Mouse (Mus musculus): ENCODE results near the gene Lin7a. TPM values are rescaled to one million over a fixed set of nuclear protein-coding genes. Genes with fewer than 3 reads are reported as not detected.

Gene Lin7a
- total RNA-seq, 1 experiment from 2014 or later = not detected

DNA sequence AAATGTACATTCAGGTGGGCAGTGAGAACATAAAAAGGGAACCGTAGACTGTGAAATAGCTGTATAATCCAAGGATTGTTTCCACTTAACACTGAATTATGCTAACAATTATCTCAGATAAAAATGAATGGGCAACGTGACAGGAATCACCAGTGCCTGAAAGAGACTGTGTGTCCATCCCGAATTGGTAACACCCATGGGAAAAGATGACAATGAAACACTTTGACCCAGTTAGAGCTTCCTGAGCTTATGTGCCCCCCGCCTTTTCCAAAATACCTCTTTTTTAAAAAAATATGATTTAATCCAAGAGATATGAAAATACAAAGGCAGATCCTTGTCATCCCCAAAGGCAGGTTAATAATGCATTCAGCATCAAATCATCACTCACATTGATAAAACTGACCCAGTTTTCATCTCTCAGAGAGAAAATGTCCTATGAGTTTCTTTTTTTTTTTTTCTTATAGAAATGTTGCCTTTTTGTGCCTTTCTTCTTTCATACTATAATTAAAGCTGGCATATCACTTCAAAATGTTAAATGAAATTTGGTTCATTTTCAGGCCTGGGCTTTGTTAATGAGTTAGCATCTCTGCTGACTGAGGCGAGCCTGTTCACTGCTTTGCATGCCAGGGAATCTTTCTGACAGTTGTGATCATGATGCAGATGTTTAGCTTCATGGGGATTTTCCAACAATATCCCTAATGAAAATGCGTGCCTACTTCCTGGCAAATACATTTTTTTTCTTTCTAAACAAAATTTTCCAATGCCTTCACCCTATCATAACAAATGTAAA lies 80.4 kb downstream of the Lin7a start:
- no peak for ATAC-seq (replicated peaks in 1 of 2; ENCODE audit: insufficient read depth in 1 of 2, low FRiP score in 2 of 2, low TSS enrichment in 1 of 2, low read depth in 1 of 2, poor library complexity in 2 of 2, severe bottlenecking in 2 of 2)

- no peak for ATAC-seq (replicated peaks in 1 of 2; ENCODE audit: insufficient read depth in 1 of 2, low FRiP score in 2 of 2, low TSS enrichment in 1 of 2, low read depth in 1 of 2, poor library complexity in 2 of 2, severe bottlenecking in 2 of 2)
Measured at GRCm38 (mm10) chr10:107353483-107353882, 82.0 kb downstream of the Lin7a start.

- no peak for ATAC-seq (replicated peaks in 1 of 2; ENCODE audit: insufficient read depth in 1 of 2, low FRiP score in 2 of 2, low TSS enrichment in 1 of 2, low read depth in 1 of 2, poor library complexity in 2 of 2, severe bottlenecking in 2 of 2)
Measured at GRCm38 (mm10) chr10:107358443-107359040, 87.1 kb downstream of the Lin7a start.

GRCm38 (mm10) chr10:107359296-107359695 lies 87.8 kb downstream of the Lin7a start:
- ATAC-seq (replicated peaks in 1 of 2; ENCODE audit: insufficient read depth in 1 of 2, low FRiP score in 2 of 2, low TSS enrichment in 1 of 2, low read depth in 1 of 2, poor library complexity in 2 of 2, severe bottlenecking in 2 of 2) = no peak

DNA sequence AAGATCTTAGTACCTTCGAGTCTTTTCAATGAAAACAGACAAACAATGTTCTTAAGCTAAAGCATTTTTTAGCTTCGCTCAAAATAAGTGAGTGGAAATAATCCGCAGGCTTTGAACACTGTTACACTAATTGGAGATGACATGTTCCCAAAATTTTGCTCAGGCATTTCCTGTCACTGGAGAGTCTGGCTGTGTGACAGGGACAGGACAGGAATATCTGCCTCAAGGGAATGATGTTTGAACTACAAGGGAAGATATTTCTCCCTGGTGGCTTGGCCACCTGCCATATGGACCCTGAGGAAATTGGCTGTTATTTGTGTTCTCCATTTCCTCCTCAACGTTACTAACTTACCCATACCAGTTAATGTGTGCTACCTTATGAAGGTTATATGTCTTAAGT lies 90.1 kb downstream of the Lin7a start:
- no peak for ATAC-seq (replicated peaks in 1 of 2; ENCODE audit: insufficient read depth in 1 of 2, low FRiP score in 2 of 2, low TSS enrichment in 1 of 2, low read depth in 1 of 2, poor library complexity in 2 of 2, severe bottlenecking in 2 of 2)

DNA sequence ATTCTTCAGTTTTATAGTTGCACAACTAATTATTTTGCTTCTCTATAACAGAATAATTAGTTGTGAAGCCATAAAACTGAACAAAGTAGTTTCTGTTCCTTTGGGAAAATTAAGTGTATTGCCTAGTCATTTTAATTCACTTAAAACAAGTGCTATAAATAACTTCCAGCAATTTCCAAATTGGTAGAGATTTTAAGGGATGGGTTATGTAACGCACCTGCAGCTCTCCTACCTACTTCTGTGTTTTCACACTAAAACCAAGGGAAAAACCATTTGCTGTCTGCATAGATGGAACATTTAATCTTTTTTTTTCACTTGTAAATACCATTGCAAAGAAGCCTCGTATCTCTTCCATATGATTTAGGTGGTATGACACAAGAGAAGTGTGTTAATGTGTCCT lies 90.5 kb downstream of the Lin7a start:
- ATAC-seq (replicated peaks in 1 of 2; ENCODE audit: insufficient read depth in 1 of 2, low FRiP score in 2 of 2, low TSS enrichment in 1 of 2, low read depth in 1 of 2, poor library complexity in 2 of 2, severe bottlenecking in 2 of 2) = no peak

GRCm38 (mm10) chr10:107363049-107363816 lies 91.7 kb downstream of the Lin7a start:
- no peak for ATAC-seq (replicated peaks in 1 of 2; ENCODE audit: insufficient read depth in 1 of 2, low FRiP score in 2 of 2, low TSS enrichment in 1 of 2, low read depth in 1 of 2, poor library complexity in 2 of 2, severe bottlenecking in 2 of 2)

DNA sequence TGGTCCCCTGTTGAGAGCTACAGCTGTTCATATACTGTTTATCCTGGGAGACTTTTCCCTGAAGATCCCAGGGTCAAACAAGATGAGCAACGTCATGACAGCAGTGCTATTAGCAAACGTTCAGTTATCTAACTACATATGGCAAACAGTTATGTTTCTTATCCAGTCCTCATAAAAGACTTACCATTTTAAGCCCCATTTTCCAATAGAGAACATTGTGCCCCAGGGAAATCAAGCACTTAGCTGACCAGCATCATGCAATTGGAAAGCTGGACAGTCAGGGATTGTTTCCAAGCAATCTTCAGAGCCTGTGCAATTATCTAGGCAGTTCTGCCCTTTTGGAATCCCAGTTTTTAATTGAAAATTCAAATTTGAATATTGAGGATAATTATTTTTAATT lies 105.7 kb downstream of the Lin7a start:
- no peak for ATAC-seq (replicated peaks in 1 of 2; ENCODE audit: insufficient read depth in 1 of 2, low FRiP score in 2 of 2, low TSS enrichment in 1 of 2, low read depth in 1 of 2, poor library complexity in 2 of 2, severe bottlenecking in 2 of 2)

DNA sequence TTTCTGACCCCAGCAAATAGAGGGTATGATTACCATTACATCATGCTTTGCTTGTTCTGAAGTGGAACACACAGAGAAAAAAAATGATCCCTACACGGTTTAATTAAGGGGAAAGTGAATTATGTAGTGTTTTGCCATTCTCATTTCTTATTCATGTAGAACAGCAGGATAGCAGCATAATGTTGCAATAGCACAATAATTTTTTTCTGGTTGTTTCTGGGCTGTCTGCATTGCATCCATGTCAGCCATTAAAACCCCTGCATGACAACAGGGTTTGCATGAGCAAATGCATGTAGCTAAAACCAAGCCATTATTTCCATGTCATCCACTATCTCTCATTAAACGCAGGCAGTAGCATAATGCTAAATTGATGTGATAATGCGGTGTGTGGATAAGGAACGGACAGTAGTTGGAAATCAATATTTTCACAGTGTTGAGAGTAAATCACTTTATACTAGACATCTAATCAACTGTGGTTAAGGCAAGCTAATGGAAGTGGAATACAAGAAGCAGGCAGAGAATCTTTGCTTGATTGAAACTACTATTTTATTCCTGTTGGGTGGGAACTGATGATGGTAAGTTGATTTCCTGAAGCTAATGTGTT lies 109.8 kb downstream of the Lin7a start:
- no peak for ATAC-seq (replicated peaks in 1 of 2; ENCODE audit: insufficient read depth in 1 of 2, low FRiP score in 2 of 2, low TSS enrichment in 1 of 2, low read depth in 1 of 2, poor library complexity in 2 of 2, severe bottlenecking in 2 of 2)

DNA sequence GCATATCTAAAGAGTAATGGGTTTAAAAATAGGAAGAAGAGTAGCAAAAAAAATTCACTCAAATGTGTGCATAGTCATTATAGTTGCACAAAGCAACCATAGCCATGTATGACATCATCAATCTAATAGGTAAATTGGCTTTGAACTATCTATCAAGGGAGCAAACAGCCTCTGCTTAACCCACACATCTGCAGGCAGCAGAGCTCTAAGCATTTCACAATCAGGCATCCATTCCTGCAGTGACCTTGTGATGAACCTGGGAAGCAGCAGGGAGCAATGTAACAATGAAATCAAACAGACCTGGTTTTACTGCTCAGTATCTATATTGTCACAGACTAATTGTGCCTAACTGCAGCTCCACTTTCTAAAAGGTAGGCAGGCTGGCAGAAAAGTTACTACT lies 112.3 kb downstream of the Lin7a start:
- no peak for ATAC-seq (replicated peaks in 1 of 2; ENCODE audit: insufficient read depth in 1 of 2, low FRiP score in 2 of 2, low TSS enrichment in 1 of 2, low read depth in 1 of 2, poor library complexity in 2 of 2, severe bottlenecking in 2 of 2)

- ATAC-seq (replicated peaks in 1 of 2; ENCODE audit: insufficient read depth in 1 of 2, low FRiP score in 2 of 2, low TSS enrichment in 1 of 2, low read depth in 1 of 2, poor library complexity in 2 of 2, severe bottlenecking in 2 of 2) = peak in 1 of 2 experiments; percentile 48; a peak in 2 of 4 replicates
Measured at GRCm38 (mm10) chr10:107389505-107389904, 118.0 kb downstream of the Lin7a start.

- no peak for ATAC-seq (replicated peaks in 1 of 2; ENCODE audit: insufficient read depth in 1 of 2, low FRiP score in 2 of 2, low TSS enrichment in 1 of 2, low read depth in 1 of 2, poor library complexity in 2 of 2, severe bottlenecking in 2 of 2)
Measured at GRCm38 (mm10) chr10:107405347-107405746, 133.9 kb downstream of the Lin7a start.

DNA sequence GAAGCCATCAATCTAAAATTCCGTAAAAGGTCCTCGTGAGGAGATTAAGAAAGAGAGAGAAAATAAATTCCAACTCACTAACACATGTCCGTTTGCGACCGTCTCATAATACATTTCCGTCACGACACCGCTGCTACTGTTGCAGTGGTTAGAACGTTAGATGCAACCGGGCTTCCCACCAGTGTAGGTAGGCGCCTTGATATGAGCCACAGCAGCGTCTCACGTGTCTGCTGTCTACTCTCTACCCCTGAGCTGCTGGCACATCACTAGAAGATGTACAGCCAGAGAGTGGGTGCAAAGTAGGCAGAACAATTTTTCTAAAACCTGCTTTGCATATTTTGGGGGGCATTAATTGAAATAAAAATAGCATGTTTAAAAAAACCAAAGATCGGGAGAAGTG lies 146.8 kb downstream of the Lin7a start:
- no peak for ATAC-seq (replicated peaks in 1 of 2; ENCODE audit: insufficient read depth in 1 of 2, low FRiP score in 2 of 2, low TSS enrichment in 1 of 2, low read depth in 1 of 2, poor library complexity in 2 of 2, severe bottlenecking in 2 of 2)

GRCm38 (mm10) chr10:107436967-107437366 lies 165.5 kb downstream of the Lin7a start:
- no peak for ATAC-seq (replicated peaks in 1 of 2; ENCODE audit: insufficient read depth in 1 of 2, low FRiP score in 2 of 2, low TSS enrichment in 1 of 2, low read depth in 1 of 2, poor library complexity in 2 of 2, severe bottlenecking in 2 of 2)

DNA sequence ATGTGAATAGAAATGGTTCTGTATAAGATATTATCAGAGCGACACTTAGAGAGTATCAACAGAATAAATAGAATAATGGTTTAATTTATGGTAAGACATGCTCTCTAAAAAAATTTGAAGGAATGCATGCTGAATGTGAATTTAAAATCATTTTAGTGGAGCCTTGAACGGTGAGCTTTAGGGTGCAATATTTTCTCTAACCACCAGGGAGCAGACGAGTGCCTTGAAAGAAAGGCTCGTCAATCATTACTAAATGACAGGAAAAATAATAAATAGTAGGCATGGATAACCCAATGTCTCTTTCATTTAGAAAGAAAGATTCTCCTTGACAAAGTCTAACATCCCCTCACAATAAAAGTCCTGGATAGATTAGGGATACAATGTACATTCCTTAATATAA lies 171.3 kb downstream of the Lin7a start:
- peak in 1 of 2 experiments; percentile 45; a peak in 1 of 4 replicates for ATAC-seq (replicated peaks in 1 of 2; ENCODE audit: insufficient read depth in 1 of 2, low FRiP score in 2 of 2, low TSS enrichment in 1 of 2, low read depth in 1 of 2, poor library complexity in 2 of 2, severe bottlenecking in 2 of 2)

GRCm38 (mm10) chr10:107449496-107450330 lies 178.2 kb downstream of the Lin7a start:
- ATAC-seq (replicated peaks in 1 of 2; ENCODE audit: insufficient read depth in 1 of 2, low FRiP score in 2 of 2, low TSS enrichment in 1 of 2, low read depth in 1 of 2, poor library complexity in 2 of 2, severe bottlenecking in 2 of 2) = no peak

DNA sequence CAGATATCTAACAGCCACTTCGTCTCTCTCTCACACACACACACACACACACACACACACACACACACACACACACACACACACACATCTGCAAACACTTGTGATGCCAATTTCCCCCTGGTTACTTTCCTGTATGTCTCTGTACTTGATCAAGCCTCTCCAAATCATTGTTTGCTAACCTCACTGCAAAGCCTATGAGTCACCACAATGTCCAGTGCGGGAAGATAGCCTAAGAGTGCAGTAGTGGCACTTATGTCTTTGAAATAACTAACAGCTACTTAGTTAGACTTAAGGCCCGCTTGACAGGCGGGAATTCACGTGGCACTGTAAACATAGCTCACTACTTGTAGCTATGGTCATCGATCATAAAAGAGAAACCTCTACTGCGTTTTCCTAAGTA lies 196.3 kb downstream of the Lin7a start:
- no peak for ATAC-seq (replicated peaks in 1 of 2; ENCODE audit: insufficient read depth in 1 of 2, low FRiP score in 2 of 2, low TSS enrichment in 1 of 2, low read depth in 1 of 2, poor library complexity in 2 of 2, severe bottlenecking in 2 of 2)
